Mouse (Mus musculus): Measurements from ENCODE around the gene Zfyve1. TPM values are rescaled to one million over a fixed set of nuclear protein-coding genes. Genes with fewer than 3 reads are reported as not detected.
"Not testable (repeated sequence)": the region's sequence is repeated elsewhere in the genome, so short reads cannot be mapped to it uniquely, and the experiment has no call there.

Zfyve1 gene
- polyA plus RNA-seq (2012; ENCODE audit: insufficient read depth, insufficient read length, missing spikeins) = 29.7 and 35.0 TPM in 2 replicates

DNA sequence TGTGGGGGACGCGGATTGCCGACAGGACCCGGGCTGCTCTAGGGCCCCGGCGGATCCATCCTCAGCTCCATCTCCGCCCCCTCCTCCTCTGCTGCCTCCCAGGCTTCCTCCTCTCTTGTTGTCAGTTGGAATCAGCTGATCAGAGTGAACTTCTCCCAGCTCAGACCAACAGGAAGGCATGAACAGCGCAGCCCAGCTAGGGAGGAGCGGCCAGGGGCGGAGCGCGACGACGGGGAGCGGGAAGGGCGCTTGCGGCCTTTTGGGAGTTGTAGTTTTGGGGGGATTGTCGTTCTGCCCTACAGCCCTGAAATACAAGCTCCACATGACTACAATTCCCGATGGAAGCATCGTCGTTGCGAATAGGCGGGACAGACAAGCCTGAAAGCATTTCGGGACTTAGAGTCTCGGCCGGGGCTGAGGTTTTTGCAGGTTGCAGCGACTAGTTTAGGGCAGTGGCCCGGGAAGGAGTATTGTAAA is at the start of gene Zfyve1:
Gene Zfyve1, minus strand, starts transcription at position 198 of the 477 bp plus-strand sequence.
- TF ChIP-seq CTCF (IDR thresholded peaks at IDR 0.05; ENCODE audit: low read depth, low read length) (no peak), POLR2A (IDR thresholded peaks at IDR 0.05; ENCODE audit: borderline replicate concordance, low read depth, low read length) (no peak)
- H3K4me3 ChIP-seq (ENCODE audit: insufficient read depth, low read length) = peak within 1 kb of the TSS; percentile 86
- H3K27ac ChIP-seq (ENCODE audit: insufficient read depth, low read depth, low read length) = peak within 1 kb of the TSS; percentile 56
- H3K4me1 ChIP-seq (ENCODE audit: control insufficient read depth, insufficient read depth, low read length) = peaks cover 26% of the 10 kb centered on the region

DNA sequence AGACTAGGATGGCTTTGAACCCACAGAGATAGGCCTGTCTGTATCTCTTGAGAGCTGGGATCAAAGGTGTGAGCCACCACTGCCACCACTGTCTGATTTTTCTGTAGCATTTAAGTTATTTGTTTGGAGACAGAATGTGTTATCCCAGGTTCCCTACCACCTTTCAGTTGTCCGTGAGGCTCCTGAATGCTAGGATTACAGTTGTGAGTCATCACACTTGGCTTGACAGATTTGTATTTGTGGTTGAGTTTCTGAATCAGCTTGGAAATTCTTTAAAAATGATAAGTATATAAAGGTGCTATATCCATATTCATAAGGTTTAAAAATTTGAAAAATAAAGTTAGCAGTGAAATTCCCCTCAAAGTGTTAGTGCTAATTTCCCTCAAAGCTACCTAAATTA is 46.1 kb upstream of the Zfyve1 start:
- H3K4me1 ChIP-seq (ENCODE audit: control insufficient read depth, insufficient read depth, low read length) = no peaks in the 10 kb centered on the region

GRCm38 (mm10) chr12:83641233-83641632 is 44.2 kb upstream of the Zfyve1 start:
- TF ChIP-seq CTCF (IDR thresholded peaks at IDR 0.05; ENCODE audit: low read depth, low read length) = no peak
- TF ChIP-seq POLR2A (IDR thresholded peaks at IDR 0.05; ENCODE audit: borderline replicate concordance, low read depth, low read length) = no peak
- H3K4me1 ChIP-seq (ENCODE audit: control insufficient read depth, insufficient read depth, low read length) = peaks cover 3% of the 10 kb centered on the region
- H3K4me3 ChIP-seq (ENCODE audit: insufficient read depth, low read length) = no peak overlapping the region
- no peak overlapping the region for H3K27ac ChIP-seq (ENCODE audit: insufficient read depth, low read depth, low read length)

More for the DNA sequence above, 46.1 kb upstream of the Zfyve1 start:
- TF ChIP-seq CTCF (IDR thresholded peaks at IDR 0.05; ENCODE audit: low read depth, low read length) = no peak
- no peak for TF ChIP-seq POLR2A (IDR thresholded peaks at IDR 0.05; ENCODE audit: borderline replicate concordance, low read depth, low read length)
- no peak overlapping the region for H3K27ac ChIP-seq (ENCODE audit: insufficient read depth, low read depth, low read length)
- no peak overlapping the region for H3K4me3 ChIP-seq (ENCODE audit: insufficient read depth, low read length)

- H3K4me1 ChIP-seq (ENCODE audit: control insufficient read depth, insufficient read depth, low read length) = peaks cover 16% of the 10 kb centered on the region
- no peak for TF ChIP-seq CTCF (IDR thresholded peaks at IDR 0.05; ENCODE audit: low read depth, low read length)
- no peak for TF ChIP-seq POLR2A (IDR thresholded peaks at IDR 0.05; ENCODE audit: borderline replicate concordance, low read depth, low read length)
- no peak overlapping the region; the same call in 1 of the 2 replicates for H3K4me3 ChIP-seq (ENCODE audit: insufficient read depth, low read length)
- no peak overlapping the region for H3K27ac ChIP-seq (ENCODE audit: insufficient read depth, low read depth, low read length)
These were observed 36.8 kb upstream of the Zfyve1 start for GRCm38 (mm10) chr12:83633807-83634206.

- Histone ChIP-seq H3K4me3 (ENCODE audit: insufficient read depth, low read length) (peak overlapping the region; percentile 97), H3K27ac (ENCODE audit: insufficient read depth, low read depth, low read length) (peak overlapping the region; percentile 87), H3K4me1 (ENCODE audit: control insufficient read depth, insufficient read depth, low read length) (peaks cover 16% of the 10 kb centered on the region)
- no peak for TF ChIP-seq POLR2A (IDR thresholded peaks at IDR 0.05; ENCODE audit: borderline replicate concordance, low read depth, low read length)
- no peak for TF ChIP-seq CTCF (IDR thresholded peaks at IDR 0.05; ENCODE audit: low read depth, low read length)
These were observed 35.6 kb upstream of the Zfyve1 start for GRCm38 (mm10) chr12:83632680-83633025.

DNA sequence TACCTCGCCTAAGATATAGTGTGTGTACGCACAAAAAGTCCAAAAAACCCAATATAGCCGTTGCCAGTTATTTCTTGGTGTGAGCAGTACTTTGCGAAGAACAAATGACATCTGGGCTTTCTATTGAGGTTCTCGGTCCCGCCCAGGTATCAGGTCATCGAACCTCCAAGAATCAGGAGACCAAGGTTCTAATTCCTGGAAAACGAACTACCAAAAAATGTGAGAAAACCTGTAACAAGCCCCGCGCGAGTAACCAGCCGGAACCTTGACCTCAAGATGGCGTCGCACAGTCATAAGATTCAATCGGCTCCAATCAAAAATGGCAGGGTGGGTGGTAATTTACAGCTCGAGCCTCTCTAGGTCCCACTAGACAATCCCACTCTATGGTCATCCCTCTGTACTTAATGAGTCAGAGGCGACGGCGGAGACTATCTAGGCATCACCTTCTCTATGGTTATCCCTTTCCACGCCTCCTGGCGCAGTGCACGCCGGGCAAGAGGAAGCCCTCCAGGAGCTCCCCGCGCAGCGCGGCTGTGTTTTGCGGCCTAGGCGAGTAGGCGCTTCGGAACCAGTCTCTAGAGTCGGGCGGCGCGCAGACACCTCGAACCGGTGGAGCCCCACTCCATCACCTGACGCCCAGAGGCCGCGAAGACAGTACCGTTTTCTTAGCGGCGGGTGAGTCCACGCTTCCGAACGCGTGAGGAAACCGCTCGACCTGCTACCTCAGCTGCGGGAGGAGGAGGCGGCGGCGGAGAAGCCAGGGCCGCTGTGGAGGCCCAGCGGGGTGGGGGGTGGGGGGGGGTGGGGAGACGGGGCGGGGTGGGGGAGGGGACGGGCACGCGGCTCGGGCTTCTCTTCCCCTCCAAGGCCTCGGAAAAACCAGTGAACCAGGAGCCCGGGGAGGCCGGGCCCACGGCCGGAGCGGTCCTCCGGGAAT is 35.0 kb upstream of the Zfyve1 start:
- peak overlapping the region; percentile 98 for H3K27ac ChIP-seq (ENCODE audit: insufficient read depth, low read depth, low read length)
- peak overlapping the region; percentile 97 for H3K4me3 ChIP-seq (ENCODE audit: insufficient read depth, low read length)
- peaks cover 16% of the 10 kb centered on the region for H3K4me1 ChIP-seq (ENCODE audit: control insufficient read depth, insufficient read depth, low read length)
- no peak for TF ChIP-seq CTCF (IDR thresholded peaks at IDR 0.05; ENCODE audit: low read depth, low read length)
- TF ChIP-seq POLR2A (IDR thresholded peaks at IDR 0.05; ENCODE audit: borderline replicate concordance, low read depth, low read length) = no peak

DNA sequence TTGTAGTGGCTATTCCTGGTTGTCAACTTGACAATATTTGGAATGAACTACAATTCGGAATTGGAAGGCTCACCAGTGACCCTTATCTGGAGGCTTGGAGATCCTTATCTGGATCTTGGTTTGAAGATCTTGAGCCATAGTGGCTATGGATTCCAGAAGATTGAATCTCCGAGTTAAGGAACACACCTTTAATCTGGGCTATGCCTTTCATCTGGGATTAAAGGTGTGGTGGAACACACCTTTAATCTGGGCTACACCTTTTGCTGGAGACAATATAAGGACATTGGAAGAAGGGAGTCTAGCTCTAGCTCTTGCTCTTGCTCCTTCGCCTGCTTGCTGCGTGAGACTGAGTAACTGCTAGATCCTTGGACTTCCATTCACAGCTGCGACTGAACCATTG is 33.9 kb upstream of the Zfyve1 start, which contains the start of gene Rbm25:
Gene Rbm25, plus strand, starts transcription at position 301 of the 400 bp plus-strand sequence.
- H3K4me3 ChIP-seq (ENCODE audit: insufficient read depth, low read length) = peak within 1 kb of the TSS; percentile 97
- peaks cover 13% of the 10 kb centered on the region for H3K4me1 ChIP-seq (ENCODE audit: control insufficient read depth, insufficient read depth, low read length)
- peak within 1 kb of the TSS; percentile 95 for H3K27ac ChIP-seq (ENCODE audit: insufficient read depth, low read depth, low read length)

GRCm38 (mm10) chr12:83624321-83624720 is 27.3 kb upstream of the Zfyve1 start:
- Histone ChIP-seq H3K4me1 (ENCODE audit: control insufficient read depth, insufficient read depth, low read length) (0 out of 2 replicates have a peak, but pooled peaks cover 3% of the 10 kb centered on the region), H3K4me3 (ENCODE audit: insufficient read depth, low read length) (no peak overlapping the region), H3K27ac (ENCODE audit: insufficient read depth, low read depth, low read length) (no peak overlapping the region)
- TF ChIP-seq CTCF (IDR thresholded peaks at IDR 0.05; ENCODE audit: low read depth, low read length) = no peak
- no peak for TF ChIP-seq POLR2A (IDR thresholded peaks at IDR 0.05; ENCODE audit: borderline replicate concordance, low read depth, low read length)

DNA sequence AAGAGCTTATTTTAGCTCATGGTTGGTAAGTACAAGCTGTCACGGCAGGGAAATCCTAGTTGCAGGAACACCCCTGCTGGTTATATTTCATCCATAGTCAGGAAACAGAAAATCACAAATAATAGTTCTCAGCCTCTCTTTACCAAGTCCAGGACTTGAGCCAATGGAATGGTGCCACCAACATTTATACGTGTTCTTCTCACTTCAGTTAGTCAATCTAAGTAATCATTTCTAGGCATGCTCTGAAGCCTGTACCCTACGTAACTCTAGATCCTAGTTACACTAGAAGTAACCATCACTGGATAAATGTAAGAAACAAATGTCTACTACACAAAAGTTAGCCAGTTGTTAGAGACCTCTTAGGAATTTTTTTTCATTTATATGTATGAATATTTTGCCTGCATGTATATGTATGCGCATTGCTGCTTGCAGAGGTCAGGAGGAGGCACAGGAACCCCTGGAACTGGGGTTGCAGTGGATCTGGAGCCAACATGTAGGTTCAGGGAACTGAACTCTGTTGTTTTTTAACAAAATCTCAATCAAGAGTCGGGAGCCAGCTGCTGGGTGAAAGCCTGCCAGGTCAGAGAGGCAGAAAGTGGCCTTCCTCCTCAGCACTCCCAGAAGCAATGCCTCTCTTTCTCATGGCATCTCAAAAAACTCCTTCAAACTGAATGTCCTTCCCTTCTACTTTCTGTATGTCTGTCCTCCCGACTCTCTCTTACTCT is 25.2 kb upstream of the Zfyve1 start:
- no peak overlapping the region for H3K27ac ChIP-seq (ENCODE audit: insufficient read depth, low read depth, low read length)
- no peak overlapping the region for H3K4me3 ChIP-seq (ENCODE audit: insufficient read depth, low read length)
- TF ChIP-seq CTCF (IDR thresholded peaks at IDR 0.05; ENCODE audit: low read depth, low read length) = no peak
- no peak for TF ChIP-seq POLR2A (IDR thresholded peaks at IDR 0.05; ENCODE audit: borderline replicate concordance, low read depth, low read length)

DNA sequence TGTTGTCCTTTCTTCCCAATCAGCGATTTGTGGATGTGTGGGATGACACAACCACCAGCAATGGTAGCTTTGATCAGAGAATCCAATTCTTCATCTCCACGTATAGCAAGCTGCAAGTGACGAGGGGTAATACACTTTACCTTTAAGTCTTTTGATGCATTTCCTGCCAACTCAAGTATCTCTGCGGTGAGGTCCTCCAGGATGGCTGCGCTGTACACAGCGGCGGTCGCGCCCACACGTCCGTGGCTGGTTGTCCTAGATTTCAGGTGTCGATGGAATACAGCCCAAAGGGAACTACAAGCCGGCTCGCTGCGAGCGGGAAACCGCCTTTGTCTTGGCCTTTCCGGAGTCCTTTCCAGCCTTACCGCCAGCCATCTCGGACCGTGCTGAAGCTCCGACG is 23.7 kb upstream of the Zfyve1 start:
- not testable (repeated sequence) for H3K4me1 ChIP-seq (ENCODE audit: control insufficient read depth, insufficient read depth, low read length); H3K27ac ChIP-seq (ENCODE audit: insufficient read depth, low read depth, low read length); H3K4me3 ChIP-seq (ENCODE audit: insufficient read depth, low read length)

More for the DNA sequence above, 25.2 kb upstream of the Zfyve1 start:
- peaks cover 5% of the 10 kb centered on the region; the same call in 1 of the 2 replicates for H3K4me1 ChIP-seq (ENCODE audit: control insufficient read depth, insufficient read depth, low read length)

Measured in bone marrow macrophage, adult 2 months (primary cell).